Mouse (Mus musculus): ENCODE measurements around the gene Ccdc169. TPM values are rescaled to one million over a fixed set of nuclear protein-coding genes. Genes with fewer than 3 reads are reported as not detected.

The Ccdc169 gene
- polyA plus RNA-seq, 1 experiment, result not detected

- Histone ChIP-seq H3K4me3 (ENCODE audit: insufficient read depth, low read depth, low read length) (no peak overlapping the region), H3K4me1 (ENCODE audit: control insufficient read depth, insufficient read depth, insufficient read length, low read length) (no peaks in the 10 kb centered on the region), H3K27ac (replicated peaks; ENCODE audit: low read depth, low read length) (no peak overlapping the region)
Observed at GRCm38 (mm10) chr3:55147156-55147555, 10.0 kb downstream of the Ccdc169 start.

GRCm38 (mm10) chr3:55148091-55148490, 11.0 kb downstream of the Ccdc169 start:
- Histone ChIP-seq H3K4me3 (ENCODE audit: insufficient read depth, low read depth, low read length) (no peak overlapping the region), H3K27ac (replicated peaks; ENCODE audit: low read depth, low read length) (no peak overlapping the region), H3K4me1 (ENCODE audit: control insufficient read depth, insufficient read depth, insufficient read length, low read length) (no peaks in the 10 kb centered on the region)

- Histone ChIP-seq H3K27ac (replicated peaks; ENCODE audit: low read depth, low read length) (no peak overlapping the region), H3K4me3 (ENCODE audit: insufficient read depth, low read depth, low read length) (no peak overlapping the region), H3K4me1 (ENCODE audit: control insufficient read depth, insufficient read depth, insufficient read length, low read length) (no peaks in the 10 kb centered on the region)
Observed at GRCm38 (mm10) chr3:55151656-55152433, 14.7 kb downstream of the Ccdc169 start.

- Histone ChIP-seq H3K4me1 (ENCODE audit: control insufficient read depth, insufficient read depth, insufficient read length, low read length) (no peaks in the 10 kb centered on the region), H3K4me3 (ENCODE audit: insufficient read depth, low read depth, low read length) (no peak overlapping the region), H3K27ac (replicated peaks; ENCODE audit: low read depth, low read length) (no peak overlapping the region)
Observed at GRCm38 (mm10) chr3:55152673-55153334, 15.7 kb downstream of the Ccdc169 start.

DNA sequence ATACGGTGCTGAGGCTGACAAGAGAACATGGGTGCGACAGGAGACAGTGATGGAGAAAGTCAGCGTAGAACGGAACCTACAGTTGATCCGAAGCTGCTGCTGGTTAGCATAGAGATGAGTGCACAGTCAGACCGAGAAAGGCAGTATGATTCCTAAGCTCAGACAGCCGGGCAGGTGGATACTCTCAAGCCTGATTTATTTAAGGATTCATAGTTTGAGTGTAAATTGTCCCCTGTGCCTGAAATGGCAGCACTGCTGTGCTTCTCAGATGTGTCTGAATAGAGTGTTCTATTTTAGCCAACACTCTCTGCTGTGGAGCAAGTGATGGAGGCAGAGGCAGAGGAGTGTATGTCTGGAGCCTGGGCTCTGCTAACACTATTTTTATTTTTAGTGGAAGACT, 17.0 kb downstream of the Ccdc169 start:
- H3K27ac ChIP-seq (replicated peaks; ENCODE audit: low read depth, low read length), result no peak overlapping the region
- no peaks in the 10 kb centered on the region for H3K4me1 ChIP-seq (ENCODE audit: control insufficient read depth, insufficient read depth, insufficient read length, low read length)

DNA sequence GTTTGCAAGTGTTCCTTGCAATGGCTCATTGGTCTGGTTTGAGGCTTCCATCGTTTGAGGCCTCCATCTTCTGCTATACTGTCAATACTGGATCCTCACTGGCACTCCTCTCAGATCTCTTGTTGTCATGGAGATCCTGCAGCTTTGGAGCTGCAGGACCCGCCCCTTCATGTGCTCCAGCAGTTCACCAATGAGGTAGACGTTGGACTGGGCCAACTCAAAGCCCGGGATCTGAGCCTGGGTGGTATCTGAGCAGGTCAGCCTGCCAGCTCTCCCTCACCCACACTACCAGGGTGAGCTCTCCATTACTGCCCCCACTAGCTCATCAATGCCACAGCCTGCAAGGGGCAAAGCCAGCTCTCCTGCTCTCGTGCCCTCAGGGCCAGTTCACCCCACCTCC, 20.3 kb downstream of the Ccdc169 start:
- H3K4me3 ChIP-seq (ENCODE audit: insufficient read depth, low read depth, low read length), result no peak overlapping the region

More for the DNA sequence above, 17.0 kb downstream of the Ccdc169 start:
- no peak overlapping the region for H3K4me3 ChIP-seq (ENCODE audit: insufficient read depth, low read depth, low read length)

GRCm38 (mm10) chr3:55161144-55161543, 24.0 kb downstream of the Ccdc169 start:
- Histone ChIP-seq H3K4me3 (ENCODE audit: insufficient read depth, low read depth, low read length) (no peak overlapping the region), H3K27ac (replicated peaks; ENCODE audit: low read depth, low read length) (no peak overlapping the region), H3K4me1 (ENCODE audit: control insufficient read depth, insufficient read depth, insufficient read length, low read length) (no peaks in the 10 kb centered on the region)

More for the DNA sequence above, 20.3 kb downstream of the Ccdc169 start:
- Histone ChIP-seq H3K27ac (replicated peaks; ENCODE audit: low read depth, low read length) (no peak overlapping the region), H3K4me1 (ENCODE audit: control insufficient read depth, insufficient read depth, insufficient read length, low read length) (no peaks in the 10 kb centered on the region)

DNA sequence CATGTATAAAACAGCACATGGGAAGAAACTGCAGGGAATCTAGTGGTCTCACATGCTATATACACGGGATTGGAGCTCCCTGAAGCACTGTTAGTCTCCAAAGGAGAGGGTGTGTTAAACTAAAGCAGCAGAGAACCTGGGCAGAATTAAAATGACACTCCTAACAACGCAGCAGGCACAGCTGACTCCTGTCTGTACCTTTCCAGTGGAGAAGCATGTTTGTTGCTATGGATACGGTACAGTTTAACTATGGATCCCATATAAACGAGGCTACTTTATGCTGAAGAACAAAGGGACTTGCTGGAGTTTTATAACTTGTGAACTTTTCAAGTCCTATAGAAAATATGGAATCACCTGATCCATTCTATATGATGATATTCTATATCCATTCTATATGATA, 26.4 kb downstream of the Ccdc169 start:
- H3K4me1 ChIP-seq (ENCODE audit: control insufficient read depth, insufficient read depth, insufficient read length, low read length), result no peaks in the 10 kb centered on the region
- no peak overlapping the region for H3K27ac ChIP-seq (replicated peaks; ENCODE audit: low read depth, low read length)
- no peak overlapping the region for H3K4me3 ChIP-seq (ENCODE audit: insufficient read depth, low read depth, low read length)

DNA sequence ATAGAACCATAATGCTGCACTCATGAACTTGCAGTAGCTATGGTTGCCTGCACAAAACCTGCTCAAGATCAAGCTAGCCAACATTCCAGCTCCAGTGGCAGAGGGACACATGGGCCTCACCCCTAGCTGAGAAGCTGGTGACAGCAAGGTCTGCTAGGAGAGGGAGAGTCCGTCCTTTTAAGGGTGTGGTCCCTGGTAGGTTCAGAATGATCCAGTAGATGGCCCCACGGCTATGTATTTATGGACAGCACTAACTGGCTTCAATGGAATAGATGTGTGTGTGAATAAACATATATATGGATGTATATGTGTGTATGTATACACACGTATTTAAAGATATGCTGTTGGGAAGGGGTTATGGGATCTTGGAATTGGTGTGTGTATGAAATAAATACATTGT, 35.3 kb downstream of the Ccdc169 start:
- Histone ChIP-seq H3K27ac (replicated peaks; ENCODE audit: low read depth, low read length) (no peak overlapping the region), H3K4me1 (ENCODE audit: control insufficient read depth, insufficient read depth, insufficient read length, low read length) (no peaks in the 10 kb centered on the region), H3K4me3 (ENCODE audit: insufficient read depth, low read depth, low read length) (no peak overlapping the region)

DNA sequence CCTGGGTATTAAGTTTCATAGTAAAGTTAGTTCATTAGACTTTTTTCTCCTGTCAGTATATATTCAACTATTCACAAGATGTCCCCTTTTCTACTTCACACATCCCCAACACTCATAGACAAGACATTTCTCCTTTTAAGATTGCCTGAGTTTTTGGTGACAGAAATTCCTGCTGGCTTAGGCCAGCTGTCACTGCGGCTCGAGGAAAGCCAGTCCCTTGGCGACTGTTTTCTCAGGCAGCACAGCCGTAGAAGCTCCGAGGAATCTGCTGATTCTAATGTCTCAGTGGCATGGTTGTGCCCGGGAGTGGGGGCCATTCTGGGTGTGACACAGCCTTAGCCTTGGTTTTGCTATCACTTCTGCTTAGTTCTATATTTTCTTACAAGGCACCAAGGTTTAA, 40.1 kb downstream of the Ccdc169 start:
- no peak overlapping the region for H3K27ac ChIP-seq (replicated peaks; ENCODE audit: low read depth, low read length)
- no peak overlapping the region for H3K4me3 ChIP-seq (ENCODE audit: insufficient read depth, low read depth, low read length)
- no peaks in the 10 kb centered on the region for H3K4me1 ChIP-seq (ENCODE audit: control insufficient read depth, insufficient read depth, insufficient read length, low read length)

GRCm38 (mm10) chr3:55181766-55182165, 44.6 kb downstream of the Ccdc169 start, which contains the start of gene Sohlh2:
TSS of gene Sohlh2 (plus strand) at chr3:55182028.
- Histone ChIP-seq H3K4me1 (ENCODE audit: control insufficient read depth, insufficient read depth, insufficient read length, low read length) (no peaks in the 10 kb centered on the region), H3K27ac (replicated peaks; ENCODE audit: low read depth, low read length) (no peak within 1 kb of the TSS), H3K4me3 (ENCODE audit: insufficient read depth, low read depth, low read length) (no peak within 1 kb of the TSS)

- Histone ChIP-seq H3K4me3 (ENCODE audit: insufficient read depth, low read depth, low read length) (no peak overlapping the region), H3K27ac (replicated peaks; ENCODE audit: low read depth, low read length) (no peak overlapping the region), H3K4me1 (ENCODE audit: control insufficient read depth, insufficient read depth, insufficient read length, low read length) (no peaks in the 10 kb centered on the region)
Observed at GRCm38 (mm10) chr3:55191668-55192067, 54.5 kb downstream of the Ccdc169 start.

GRCm38 (mm10) chr3:55193351-55193750, 56.2 kb downstream of the Ccdc169 start:
- no peak overlapping the region for H3K4me3 ChIP-seq (ENCODE audit: insufficient read depth, low read depth, low read length)
- H3K4me1 ChIP-seq (ENCODE audit: control insufficient read depth, insufficient read depth, insufficient read length, low read length), result no peaks in the 10 kb centered on the region
- no peak overlapping the region for H3K27ac ChIP-seq (replicated peaks; ENCODE audit: low read depth, low read length)

- Histone ChIP-seq H3K4me1 (ENCODE audit: control insufficient read depth, insufficient read depth, insufficient read length, low read length) (no peaks in the 10 kb centered on the region), H3K27ac (replicated peaks; ENCODE audit: low read depth, low read length) (no peak overlapping the region), H3K4me3 (ENCODE audit: insufficient read depth, low read depth, low read length) (no peak overlapping the region)
Observed at GRCm38 (mm10) chr3:55194792-55195191, 57.7 kb downstream of the Ccdc169 start.

DNA sequence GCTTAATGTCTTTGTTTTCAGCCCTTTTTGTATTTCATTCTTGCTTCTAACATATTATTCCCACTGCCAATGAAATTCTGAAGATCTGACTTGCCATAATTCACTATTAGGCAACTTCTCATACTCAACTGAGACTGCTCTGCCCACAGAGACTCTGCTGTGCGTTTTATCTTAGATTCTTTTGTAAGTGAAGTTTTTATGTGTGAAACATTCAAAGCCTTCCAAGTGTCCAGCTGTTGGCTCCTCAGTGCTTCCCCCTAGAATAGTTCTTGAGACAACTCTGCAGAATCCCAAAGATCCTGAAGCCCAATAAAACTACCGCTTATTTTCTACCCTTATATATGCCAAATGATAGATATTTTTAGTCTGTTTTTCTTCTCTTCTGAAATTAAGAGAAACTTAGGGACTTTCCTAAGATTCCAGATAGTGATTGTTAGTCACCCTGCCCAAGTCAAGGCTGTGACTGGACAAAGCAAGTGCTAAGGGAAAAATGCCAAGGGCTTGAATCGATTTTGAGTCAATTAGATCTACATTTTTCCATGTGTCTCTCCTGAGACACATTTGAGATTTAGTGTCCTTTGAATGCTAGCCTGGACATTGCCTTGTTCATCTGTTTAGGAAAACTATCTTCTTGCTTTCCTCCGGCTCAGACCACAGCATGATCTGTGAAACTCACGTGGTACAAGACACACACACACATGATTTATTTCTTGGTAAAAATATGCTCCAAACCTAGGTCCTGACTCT, 58.6 kb downstream of the Ccdc169 start:
- H3K4me3 ChIP-seq (ENCODE audit: insufficient read depth, low read depth, low read length), result no peak overlapping the region
- H3K4me1 ChIP-seq (ENCODE audit: control insufficient read depth, insufficient read depth, insufficient read length, low read length), result no peaks in the 10 kb centered on the region
- no peak overlapping the region for H3K27ac ChIP-seq (replicated peaks; ENCODE audit: low read depth, low read length)

All from brown adipose tissue, adult 24 weeks (tissue).